Mouse (Mus musculus) forebrain, embryonic 10.5 days (tissue): ENCODE data around the gene Map3k21. TPM values are rescaled to one million over a fixed set of nuclear protein-coding genes. Genes with fewer than 3 reads are reported as not detected.

ENCODE experiments used
- DNase-seq: peaks from one replicate; pipeline ENCODE4 v3.0.0-alpha.2; 2017; ENCODE audit warnings: low spot score; ENCODE audit errors: extremely low spot score
- H3K27ac ChIP-seq: fragments of 300-500 bp; sonication (generic); 2 replicates; pipeline ENCODE4 v1.5.1; 2016; ENCODE audit warnings: mild to moderate bottlenecking
- H3K27me3 ChIP-seq: fragments of 300-500 bp; sonication (generic); 2 replicates; pipeline ENCODE4 v1.6.1; 2016; ENCODE audit warnings: mild to moderate bottlenecking; ENCODE audit not compliant: poor library complexity, severe bottlenecking
- H3K36me3 ChIP-seq: fragments of 300-500 bp; sonication (generic); replicated peaks from 2 replicates; pipeline ENCODE4 v1.6.1; 2016; ENCODE audit warnings: mild to moderate bottlenecking, moderate library complexity
- H3K4me1 ChIP-seq: fragments of 300-500 bp; sonication (generic); 2 replicates; pipeline ENCODE4 v1.6.1; 2016
- H3K4me3 ChIP-seq: fragments of 300-500 bp; sonication (generic); 2 replicates; pipeline ENCODE4 v1.5.1; 2016; ENCODE audit warnings: mild to moderate bottlenecking, moderate library complexity
- H3K9me3 ChIP-seq: fragments of 300-500 bp; sonication (generic); 2 replicates; pipeline ENCODE4 v1.6.1; 2016; ENCODE audit warnings: mild to moderate bottlenecking, moderate library complexity
- WGBS: fragments of 180-500 bp; shearing (Covaris S2); methylation state at CpG from one replicate; pipeline ENCODE4 v1.1.7; 2016; 5-methylcytosine and 5-hydroxymethylcytosine counted together
- polyA plus RNA-seq: library from polyadenylated mRNA; unstranded; fragments of >200 nt; fragmentation: Nextera tagmentation; extraction: Ambion mirVana; gene quantifications from 2 replicates; pipeline ENCODE4 v1.2.1, GENCODE M21; 2016

The Map3k21 gene
- polyA plus RNA-seq, 1 experiment from 2014 or later: not detected

- 80% methylated on average over 10 of the region's 10 CpGs for WGBS
- Histone ChIP-seq H3K27ac (peak overlapping the region; percentile 36; the same call in 1 of the 2 replicates), H3K9me3 (no peaks in the 10 kb centered on the region), H3K4me3 (no peak overlapping the region), H3K27me3 (peaks cover 11% of the 10 kb centered on the region; the same call in 1 of the 2 replicates), H3K4me1 (peaks cover 24% of the 10 kb centered on the region), H3K36me3 (no peaks in the 10 kb centered on the region)
- DNase-seq: no peak
These were observed 10.0 kb downstream of the Map3k21 start for GRCm38 (mm10) chr8:125920281-125920680.

- Histone ChIP-seq H3K4me3 (no peak overlapping the region), H3K27ac (peak overlapping the region; percentile 36; the same call in 1 of the 2 replicates), H3K36me3 (no peaks in the 10 kb centered on the region), H3K9me3 (no peaks in the 10 kb centered on the region), H3K27me3 (peaks cover 9% of the 10 kb centered on the region; the same call in 1 of the 2 replicates), H3K4me1 (peaks cover 24% of the 10 kb centered on the region)
- 77% methylated on average over 9 of the region's 9 CpGs for WGBS
- no peak for DNase-seq
These were observed 10.5 kb downstream of the Map3k21 start for GRCm38 (mm10) chr8:125920761-125921160.

- no peaks in the 10 kb centered on the region; the same call in 1 of the 2 replicates for H3K27me3 ChIP-seq
- H3K36me3 ChIP-seq: no peaks in the 10 kb centered on the region
- DNase-seq: no peak
- no peaks in the 10 kb centered on the region for H3K9me3 ChIP-seq
- no peak overlapping the region for H3K27ac ChIP-seq
- 92% methylated on average over 3 of the region's 3 CpGs for WGBS
- H3K4me1 ChIP-seq: peaks cover 24% of the 10 kb centered on the region
- no peak overlapping the region for H3K4me3 ChIP-seq
These were observed 12.1 kb downstream of the Map3k21 start for GRCm38 (mm10) chr8:125922333-125922732.

- Histone ChIP-seq H3K36me3 (no peaks in the 10 kb centered on the region), H3K4me3 (no peak overlapping the region), H3K9me3 (no peaks in the 10 kb centered on the region), H3K4me1 (no peaks in the 10 kb centered on the region), H3K27ac (no peak overlapping the region), H3K27me3 (no peaks in the 10 kb centered on the region)
- 91% methylated on average over 4 of the region's 4 CpGs for WGBS
- DNase-seq: no peak
These were observed 16.4 kb downstream of the Map3k21 start for GRCm38 (mm10) chr8:125926636-125927035.

- DNase-seq: no peak
- WGBS: 87% methylated on average over 11 of the region's 11 CpGs
- Histone ChIP-seq H3K27ac (no peak overlapping the region), H3K9me3 (peaks cover 5% of the 10 kb centered on the region; the same call in 1 of the 2 replicates), H3K36me3 (no peaks in the 10 kb centered on the region), H3K4me1 (no peaks in the 10 kb centered on the region), H3K27me3 (no peaks in the 10 kb centered on the region), H3K4me3 (no peak overlapping the region)
These were observed 20.2 kb downstream of the Map3k21 start for GRCm38 (mm10) chr8:125930276-125931046.

- H3K36me3 ChIP-seq: no peaks in the 10 kb centered on the region
- DNase-seq: no peak
- WGBS: 97% methylated on average over 6 of the region's 6 CpGs
These were observed 21.6 kb downstream of the Map3k21 start for GRCm38 (mm10) chr8:125931822-125932221.

GRCm38 (mm10) chr8:125935649-125936048 lies 25.4 kb downstream of the Map3k21 start:
- Histone ChIP-seq H3K27ac (no peak overlapping the region), H3K36me3 (no peaks in the 10 kb centered on the region)
- WGBS: 53% methylated on average over 9 of the region's 9 CpGs

More at GRCm38 (mm10) chr8:125931822-125932221, 21.6 kb downstream of the Map3k21 start:
- no peak overlapping the region for H3K27ac ChIP-seq
- no peaks in the 10 kb centered on the region for H3K27me3 ChIP-seq
- H3K4me1 ChIP-seq: no peaks in the 10 kb centered on the region
- no peak overlapping the region for H3K4me3 ChIP-seq
- peaks cover 5% of the 10 kb centered on the region; the same call in 1 of the 2 replicates for H3K9me3 ChIP-seq

GRCm38 (mm10) chr8:125944511-125944910 lies 34.3 kb downstream of the Map3k21 start:
- DNase-seq: no peak
- Histone ChIP-seq H3K27me3 (no peaks in the 10 kb centered on the region), H3K4me3 (no peak overlapping the region), H3K36me3 (no peaks in the 10 kb centered on the region), H3K27ac (no peak overlapping the region), H3K9me3 (no peaks in the 10 kb centered on the region), H3K4me1 (no peaks in the 10 kb centered on the region)
- 85% methylated on average over 4 of the region's 4 CpGs for WGBS

More at GRCm38 (mm10) chr8:125935649-125936048, 25.4 kb downstream of the Map3k21 start:
- peak; percentile 44 for DNase-seq
- no peaks in the 10 kb centered on the region for H3K27me3 ChIP-seq
- H3K4me1 ChIP-seq: no peaks in the 10 kb centered on the region
- no peak overlapping the region for H3K4me3 ChIP-seq
- peaks cover 5% of the 10 kb centered on the region; the same call in 1 of the 2 replicates for H3K9me3 ChIP-seq

- 90% methylated on average over 9 of the region's 9 CpGs for WGBS
- Histone ChIP-seq H3K4me3 (no peak overlapping the region), H3K9me3 (no peaks in the 10 kb centered on the region), H3K27ac (no peak overlapping the region), H3K27me3 (peaks cover 11% of the 10 kb centered on the region), H3K4me1 (no peaks in the 10 kb centered on the region), H3K36me3 (no peaks in the 10 kb centered on the region)
- no peak for DNase-seq
These were observed 38.6 kb downstream of the Map3k21 start for GRCm38 (mm10) chr8:125948696-125949308.

GRCm38 (mm10) chr8:125950007-125950940 lies 40.0 kb downstream of the Map3k21 start:
- Histone ChIP-seq H3K9me3 (no peaks in the 10 kb centered on the region), H3K4me3 (no peak overlapping the region), H3K4me1 (no peaks in the 10 kb centered on the region), H3K27me3 (peaks cover 15% of the 10 kb centered on the region), H3K36me3 (no peaks in the 10 kb centered on the region), H3K27ac (no peak overlapping the region)
- 24% methylated on average over 23 of the region's 23 CpGs for WGBS
- DNase-seq: peak; percentile 80

- H3K9me3 ChIP-seq: peaks cover 1% of the 10 kb centered on the region; the same call in 1 of the 2 replicates
- no peak overlapping the region for H3K4me3 ChIP-seq
- 13% methylated on average over 11 of the region's 11 CpGs for WGBS
- H3K27ac ChIP-seq: no peak overlapping the region
- H3K36me3 ChIP-seq: no peaks in the 10 kb centered on the region
- H3K27me3 ChIP-seq: peaks cover 39% of the 10 kb centered on the region
- DNase-seq: peak; percentile 66
- H3K4me1 ChIP-seq: 0 out of 2 replicates have a peak, but pooled peaks cover 3% of the 10 kb centered on the region
These were observed 45.4 kb downstream of the Map3k21 start for GRCm38 (mm10) chr8:125955671-125956070.

- Histone ChIP-seq H3K4me1 (0 out of 2 replicates have a peak, but pooled peaks cover 3% of the 10 kb centered on the region), H3K36me3 (no peaks in the 10 kb centered on the region), H3K27ac (no peak overlapping the region), H3K4me3 (no peak overlapping the region), H3K9me3 (peaks cover 8% of the 10 kb centered on the region; the same call in 1 of the 2 replicates), H3K27me3 (peaks cover 28% of the 10 kb centered on the region)
- DNase-seq: no peak
- 81% methylated on average over 9 of the region's 9 CpGs for WGBS
These were observed 46.5 kb downstream of the Map3k21 start for GRCm38 (mm10) chr8:125956796-125957195.
